Mouse (Mus musculus): Measurements from ENCODE around the gene Ncr1. TPM values are rescaled to one million over a fixed set of nuclear protein-coding genes. Genes with fewer than 3 reads are reported as not detected.
"Not testable (repeated sequence)": the region's sequence is repeated elsewhere in the genome, so short reads cannot be mapped to it uniquely, and the experiment has no call there.

The Ncr1 gene
- total RNA-seq (2014; rRNA removed) (not detected in 2 replicates), polyA plus RNA-seq (2015; fragmentation: Nextera tagmentation; extraction: Ambion mirVana) (not detected in 2 replicates)

- H3K27ac ChIP-seq: no peak within 1 kb of the TSS
- H3K36me3 ChIP-seq (ENCODE audit: insufficient read depth, low read length): no peaks in the 10 kb centered on the region
- H3K4me1 ChIP-seq (ENCODE audit: insufficient read depth, low read length): no peaks in the 10 kb centered on the region
- TF ChIP-seq CTCF (IDR thresholded peaks at IDR 0.05; ENCODE audit: low read depth): no peak
- no peak within 1 kb of the TSS for H3K4me2 ChIP-seq (ENCODE audit: low read depth, low read length)
- no peak within 1 kb of the TSS for H3K4me3 ChIP-seq (ENCODE audit: low read length)
- DNase-seq (ENCODE audit: low spot score) (no peak), ATAC-seq (no peak)
- no peaks in the 10 kb centered on the region for H3K27me3 ChIP-seq (ENCODE audit: insufficient read depth, low read length)
- H3K9me3 ChIP-seq (ENCODE audit: low read length): no peaks in the 10 kb centered on the region
- no peak within 1 kb of the TSS for H3K9ac ChIP-seq (replicated peaks; ENCODE audit: low read length)
Measured at GRCm38 (mm10) chr7:4337509-4337908, at the start of gene Ncr1. TSS of gene Ncr1 (plus strand) at chr7:4337724.

- TF ChIP-seq CTCF (IDR thresholded peaks at IDR 0.05; ENCODE audit: low read depth): no peak
- 73% methylated on average over 5 of the region's 5 CpGs for WGBS
- Histone ChIP-seq H3K27me3 (ENCODE audit: insufficient read depth, low read length) (no peaks in the 10 kb centered on the region), H3K36me3 (ENCODE audit: insufficient read depth, low read length) (no peaks in the 10 kb centered on the region), H3K27ac (no peak overlapping the region), H3K9ac (replicated peaks; ENCODE audit: low read length) (no peak overlapping the region), H3K4me3 (ENCODE audit: low read length) (no peak overlapping the region), H3K9me3 (ENCODE audit: low read length) (no peaks in the 10 kb centered on the region), H3K4me1 (ENCODE audit: insufficient read depth, low read length) (no peaks in the 10 kb centered on the region), H3K4me2 (ENCODE audit: low read depth, low read length) (no peak overlapping the region)
- DNase-seq (ENCODE audit: low spot score): no peak
- no peak for ATAC-seq
Measured at GRCm38 (mm10) chr7:4292638-4293037, 44.9 kb upstream of the Ncr1 start.

GRCm38 (mm10) chr7:4297189-4297588, 40.3 kb upstream of the Ncr1 start:
- Histone ChIP-seq H3K36me3 (ENCODE audit: insufficient read depth, low read length) (no peaks in the 10 kb centered on the region), H3K4me1 (ENCODE audit: insufficient read depth, low read length) (no peaks in the 10 kb centered on the region), H3K4me3 (ENCODE audit: low read length) (no peak overlapping the region), H3K9me3 (ENCODE audit: low read length) (no peaks in the 10 kb centered on the region), H3K9ac (replicated peaks; ENCODE audit: low read length) (no peak overlapping the region), H3K27me3 (ENCODE audit: insufficient read depth, low read length) (no peaks in the 10 kb centered on the region), H3K4me2 (ENCODE audit: low read depth, low read length) (no peak overlapping the region), H3K27ac (no peak overlapping the region)
- 47% methylated on average over 1 of the region's 1 CpGs for WGBS
- ATAC-seq (no peak), DNase-seq (ENCODE audit: low spot score) (no peak)
- TF ChIP-seq CTCF (IDR thresholded peaks at IDR 0.05; ENCODE audit: low read depth): no peak; the same call in 1 of the 2 replicates

GRCm38 (mm10) chr7:4300166-4300565, 37.4 kb upstream of the Ncr1 start:
- no peaks in the 10 kb centered on the region for H3K36me3 ChIP-seq (ENCODE audit: insufficient read depth, low read length)
- H3K9ac ChIP-seq (replicated peaks; ENCODE audit: low read length): no peak overlapping the region
- H3K4me3 ChIP-seq (ENCODE audit: low read length): no peak overlapping the region
- H3K4me2 ChIP-seq (ENCODE audit: low read depth, low read length): no peak overlapping the region
- no peak for DNase-seq (ENCODE audit: low spot score)
- no peak for TF ChIP-seq CTCF (IDR thresholded peaks at IDR 0.05; ENCODE audit: low read depth)
- H3K27ac ChIP-seq: no peak overlapping the region
- H3K4me1 ChIP-seq (ENCODE audit: insufficient read depth, low read length): no peaks in the 10 kb centered on the region
- ATAC-seq: no peak
- no peaks in the 10 kb centered on the region for H3K27me3 ChIP-seq (ENCODE audit: insufficient read depth, low read length)
- H3K9me3 ChIP-seq (ENCODE audit: low read length): no peaks in the 10 kb centered on the region

- H3K4me3 ChIP-seq (ENCODE audit: low read length): no peak overlapping the region
- no peak overlapping the region for H3K27ac ChIP-seq
- H3K9me3 ChIP-seq (ENCODE audit: low read length): no peaks in the 10 kb centered on the region
- no peaks in the 10 kb centered on the region for H3K27me3 ChIP-seq (ENCODE audit: insufficient read depth, low read length)
- no peak for ATAC-seq
- no peak for TF ChIP-seq CTCF (IDR thresholded peaks at IDR 0.05; ENCODE audit: low read depth)
- H3K4me1 ChIP-seq (ENCODE audit: insufficient read depth, low read length): no peaks in the 10 kb centered on the region
- 93% methylated on average over 1 of the region's 1 CpGs for WGBS
- no peak overlapping the region for H3K9ac ChIP-seq (replicated peaks; ENCODE audit: low read length)
- H3K4me2 ChIP-seq (ENCODE audit: low read depth, low read length): no peak overlapping the region
- H3K36me3 ChIP-seq (ENCODE audit: insufficient read depth, low read length): no peaks in the 10 kb centered on the region
- no peak for DNase-seq (ENCODE audit: low spot score)
Measured at GRCm38 (mm10) chr7:4303457-4303856, 34.1 kb upstream of the Ncr1 start.

GRCm38 (mm10) chr7:4313109-4313508, 24.4 kb upstream of the Ncr1 start:
- not testable (repeated sequence) for H3K4me1 ChIP-seq (ENCODE audit: insufficient read depth, low read length); ATAC-seq; H3K9ac ChIP-seq (replicated peaks; ENCODE audit: low read length); H3K4me2 ChIP-seq (ENCODE audit: low read depth, low read length); H3K9me3 ChIP-seq (ENCODE audit: low read length); H3K27me3 ChIP-seq (ENCODE audit: insufficient read depth, low read length); DNase-seq (ENCODE audit: low spot score); H3K27ac ChIP-seq; H3K4me3 ChIP-seq (ENCODE audit: low read length); H3K36me3 ChIP-seq (ENCODE audit: insufficient read depth, low read length)
- 74% methylated on average over 2 of the region's 2 CpGs for WGBS

- not testable (repeated sequence) for H3K9me3 ChIP-seq (ENCODE audit: low read length); DNase-seq (ENCODE audit: low spot score); H3K36me3 ChIP-seq (ENCODE audit: insufficient read depth, low read length); ATAC-seq; H3K4me1 ChIP-seq (ENCODE audit: insufficient read depth, low read length); H3K27ac ChIP-seq; H3K27me3 ChIP-seq (ENCODE audit: insufficient read depth, low read length); H3K9ac ChIP-seq (replicated peaks; ENCODE audit: low read length); H3K4me2 ChIP-seq (ENCODE audit: low read depth, low read length); H3K4me3 ChIP-seq (ENCODE audit: low read length)
- WGBS: 86% methylated on average over 3 of the region's 3 CpGs
Measured at GRCm38 (mm10) chr7:4313531-4313930, 24.0 kb upstream of the Ncr1 start.

Data from hindbrain, postnatal 0 days (tissue).